Mouse (Mus musculus) Patski (cell line): ENCODE results near the gene Bzw2. TPM values are rescaled to one million over a fixed set of nuclear protein-coding genes. Genes with fewer than 3 reads are reported as not detected.

ENCODE experiments used
- ATAC-seq: fragments of 100-300 bp; one replicate; pipeline ENCODE4 v1.8.0; 2021
- CTCF ChIA-PET: fragments of 350-600 bp; sonication (Branson Sonifier 250); formaldehyde crosslinking; loops from one replicate; lab custom pipeline; 2022; ENCODE audit warnings: inconsistent platforms; lab: Charles Lee
- POLR2A ChIA-PET: fragments of 350-600 bp; sonication (Branson Sonifier 250); formaldehyde crosslinking; loops from one replicate; lab custom pipeline; 2022; ENCODE audit warnings: antibody characterized with exemption, inconsistent platforms; lab: Charles Lee
- DNase-seq: peaks from one replicate; pipeline ENCODE4 v3.0.0-alpha.2; 2011; ENCODE audit warnings: low read depth, low spot score
- H3K27me3 ChIP-seq: fragments of 371-371 bp; one replicate; pipeline ENCODE4 v1.5.1; 2021
- CTCF ChIP-seq: fragments of 100-300 bp; IDR thresholded peaks from one replicate; pipeline ENCODE4 v1.5.1; 2021
- in situ Hi-C: fragments of 300-500 bp; cut with MboI; formaldehyde crosslinking; loops from 3 replicates; pipeline ENCODE4 v1.11.1; 2018; ENCODE audit warnings: low pct_unique_long_range_greater_than_20kb, mixed read lengths
- polyA plus RNA-seq: library from polyadenylated mRNA; unstranded; gene quantifications from one replicate; pipeline ENCODE4 v1.2.3, GENCODE M21; 2021

The Bzw2 gene
- polyA plus RNA-seq, 1 experiment from 2014 or later: 52.3 TPM

DNA sequence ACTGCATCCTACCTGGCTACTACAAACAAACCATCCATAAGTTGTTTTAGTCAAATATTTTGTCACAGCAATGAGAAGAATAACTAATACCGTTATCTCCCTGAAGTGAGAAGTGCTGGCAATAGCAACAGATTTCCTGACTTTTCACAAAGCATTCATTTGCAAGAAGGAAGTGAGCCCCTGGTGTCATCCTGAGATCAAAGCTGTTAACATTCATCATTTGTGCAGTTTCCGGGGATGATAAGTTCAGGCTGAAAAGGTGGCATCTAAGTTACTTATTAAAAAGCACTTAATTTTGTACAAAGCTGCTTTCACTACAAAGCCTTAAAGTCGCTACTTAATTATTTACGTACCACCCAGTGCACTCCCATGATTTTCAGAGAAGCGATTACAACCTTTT, 85.0 kb downstream of the Bzw2 start:
- no peak for DNase-seq
- in situ Hi-C loops: no loop called here
- POLR2A ChIA-PET: no interaction called here
- no peak for TF ChIP-seq CTCF
- ATAC-seq: no peak
- H3K27me3 ChIP-seq: no peaks in the 10 kb centered on the region
- CTCF ChIA-PET: interaction anchor here (1.1 kb wide), 1 partner anchor 15 kb away, joined by 3 read pairs; no protein-coding TSS in a partner anchor

DNA sequence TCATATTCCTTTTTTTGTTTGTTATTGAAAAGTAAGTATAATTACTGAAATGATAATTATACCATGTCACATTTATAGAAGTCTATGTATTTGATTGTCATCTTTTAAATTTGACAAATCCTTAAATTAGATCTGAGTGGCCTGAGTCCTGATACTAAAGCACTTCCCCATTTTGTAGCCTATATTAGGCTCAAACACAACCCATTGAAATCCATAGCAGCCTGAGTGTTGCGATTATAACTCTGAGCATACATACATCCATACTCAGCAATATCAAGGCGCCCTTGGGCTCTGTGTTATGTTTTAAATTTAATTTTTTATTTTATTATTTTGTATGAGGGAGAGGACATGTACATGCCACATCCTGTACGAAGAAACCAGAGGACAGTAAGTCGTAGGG, 87.6 kb downstream of the Bzw2 start:
- ATAC-seq (no peak), DNase-seq (no peak)
- CTCF ChIA-PET: no interaction called here
- no peak for TF ChIP-seq CTCF
- in situ Hi-C loops: no loop called here
- POLR2A ChIA-PET: no interaction called here
- no peaks in the 10 kb centered on the region for H3K27me3 ChIP-seq

DNA sequence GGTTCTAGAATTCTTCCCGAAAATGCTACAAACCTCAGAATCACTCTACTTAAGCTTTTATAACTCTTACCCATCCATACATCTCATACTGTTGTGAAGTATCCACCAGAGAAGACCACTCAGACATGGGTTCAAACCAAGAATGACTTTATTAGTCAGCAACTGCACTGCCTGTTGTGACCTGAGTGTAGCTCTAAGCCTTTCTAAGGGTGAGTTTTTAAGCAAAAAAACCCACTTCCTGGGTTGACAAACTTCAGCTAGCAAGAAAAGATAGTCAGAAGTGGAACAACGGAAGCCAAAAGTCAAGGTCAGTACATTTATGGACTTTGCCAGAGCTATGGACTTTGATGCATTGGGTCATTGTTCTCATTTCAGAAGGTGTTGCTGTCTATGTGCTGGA, 90.3 kb downstream of the Bzw2 start:
- in situ Hi-C loops: no loop called here
- POLR2A ChIA-PET: no interaction called here
- H3K27me3 ChIP-seq: no peaks in the 10 kb centered on the region
- ATAC-seq (no peak), DNase-seq (no peak)
- TF ChIP-seq CTCF: no peak
- CTCF ChIA-PET: no interaction called here

DNA sequence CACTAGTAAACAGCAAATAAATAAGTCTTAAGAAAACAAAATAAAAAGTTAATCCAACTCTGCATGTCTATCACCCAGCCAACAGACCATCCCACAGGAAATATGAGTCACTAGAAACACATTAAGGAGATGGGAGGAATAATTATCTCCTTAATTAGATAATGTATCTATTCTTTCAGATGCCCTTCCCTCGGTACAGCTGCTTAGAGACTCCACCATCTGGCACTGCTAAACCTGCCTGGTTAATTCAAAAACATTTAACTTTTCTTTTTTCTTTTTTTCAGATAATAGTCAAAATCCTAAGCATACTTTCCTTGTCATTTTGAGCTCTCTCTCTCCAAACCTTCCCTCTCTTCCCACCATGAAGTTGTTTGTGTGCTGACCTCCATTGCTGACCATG, 92.0 kb downstream of the Bzw2 start:
- ATAC-seq: no peak
- DNase-seq: no peak
- no peaks in the 10 kb centered on the region for H3K27me3 ChIP-seq
- ChIA-PET CTCF (no interaction called here), POLR2A (no interaction called here)
- in situ Hi-C loops: no loop called here
- no peak for TF ChIP-seq CTCF

DNA sequence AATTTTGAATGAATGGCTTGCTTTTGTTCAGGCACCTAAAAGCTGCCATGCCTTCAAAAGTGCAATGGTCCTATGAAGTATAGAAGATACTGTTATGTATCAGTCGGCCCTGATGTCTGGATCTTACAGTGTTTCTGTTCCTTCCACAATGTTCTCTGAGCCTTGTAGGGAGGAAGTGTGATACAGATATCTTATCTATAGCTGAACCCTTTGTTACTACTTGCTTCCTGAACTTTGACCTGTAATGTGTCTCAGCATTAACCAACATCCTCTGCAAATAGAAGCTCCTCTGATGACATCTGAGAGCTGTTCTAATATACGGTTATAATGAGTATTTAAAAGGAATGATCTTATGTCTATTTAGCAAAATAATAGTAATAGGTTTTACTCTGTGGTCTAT, 100.2 kb downstream of the Bzw2 start:
- no peak for ATAC-seq
- no peak for DNase-seq
- ChIA-PET CTCF (interaction anchor here (0.7 kb wide), 1 partner anchor 16 kb away, joined by 3 read pairs; no protein-coding TSS in a partner anchor), POLR2A (interaction anchor here (0.6 kb wide), 1 partner anchor 108 kb away, joined by 3 read pairs; no protein-coding TSS in a partner anchor)
- in situ Hi-C loops: no loop called here
- no peak for TF ChIP-seq CTCF
- H3K27me3 ChIP-seq: no peaks in the 10 kb centered on the region

DNA sequence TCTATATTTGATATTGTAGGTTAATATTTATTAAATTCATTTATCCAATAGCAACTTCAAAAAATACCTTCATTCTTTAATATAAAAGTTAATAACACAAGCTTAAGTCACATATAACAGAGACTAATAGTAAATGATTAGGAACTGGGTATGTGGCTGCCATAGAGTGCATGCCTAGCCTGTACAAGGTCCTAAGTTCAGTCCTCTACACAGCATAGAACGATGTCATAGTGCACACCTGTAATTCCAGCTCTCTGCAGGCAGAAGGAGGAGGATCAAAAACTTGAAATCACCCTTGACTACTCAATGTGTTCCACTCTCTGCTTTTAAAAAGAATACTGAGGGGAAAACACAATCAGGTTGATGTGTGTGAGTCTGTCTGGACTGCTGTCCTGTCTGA, 107.6 kb downstream of the Bzw2 start:
- CTCF ChIA-PET: no interaction called here
- in situ Hi-C loops: no loop called here
- ATAC-seq (no peak), DNase-seq (no peak)
- no peak for TF ChIP-seq CTCF
- no peaks in the 10 kb centered on the region for H3K27me3 ChIP-seq
- POLR2A ChIA-PET: no interaction called here

DNA sequence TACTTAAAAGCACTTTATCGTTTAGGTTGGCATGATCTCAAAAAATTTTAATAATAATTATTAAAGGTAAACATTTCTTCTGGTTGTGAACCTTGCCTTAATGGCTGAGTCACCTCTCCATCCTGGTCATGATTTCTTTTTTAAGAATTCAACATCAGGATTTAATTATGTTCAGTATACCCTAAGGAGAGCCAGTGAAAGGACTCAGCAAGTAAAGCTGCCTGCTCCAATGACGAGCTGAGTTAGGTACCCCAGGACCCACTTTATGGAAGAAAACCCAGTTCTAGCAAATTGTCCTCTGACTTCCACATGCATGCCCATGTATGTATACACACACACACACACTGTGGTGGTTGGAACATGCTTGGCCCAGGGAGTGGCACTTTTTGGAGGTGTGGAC, 110.3 kb downstream of the Bzw2 start:
- POLR2A ChIA-PET: no interaction called here
- no peak for ATAC-seq

DNA sequence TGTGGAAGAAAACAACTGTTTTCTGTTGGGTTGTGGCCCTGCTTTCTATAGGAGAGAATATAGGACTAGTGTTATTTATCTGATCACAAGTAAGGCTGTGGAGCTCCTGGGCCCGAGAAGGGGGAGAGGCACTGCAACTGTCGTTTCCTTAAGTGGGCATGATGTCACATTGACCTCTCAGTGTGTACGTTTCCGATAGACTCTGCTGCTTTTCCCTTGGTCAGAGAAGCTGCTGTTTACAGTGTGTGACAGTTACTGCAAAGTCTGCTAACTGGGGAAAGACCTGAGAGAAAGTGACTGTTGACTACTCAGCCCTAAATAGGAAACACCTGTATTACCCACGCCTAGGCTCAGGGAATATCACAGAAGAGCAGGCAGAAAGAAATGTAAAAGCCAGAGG, 111.7 kb downstream of the Bzw2 start:
- in situ Hi-C loops: no loop called here
- ATAC-seq (no peak), DNase-seq (no peak)
- TF ChIP-seq CTCF: no peak
- ChIA-PET POLR2A (no interaction called here), CTCF (no interaction called here)
- H3K27me3 ChIP-seq: peaks cover 19% of the 10 kb centered on the region

More for the DNA sequence above, 110.3 kb downstream of the Bzw2 start:
- DNase-seq: no peak
- CTCF ChIA-PET: interaction anchor here (0.8 kb wide), 1 partner anchor 9 kb away, joined by 3 read pairs; no protein-coding TSS in a partner anchor
- TF ChIP-seq CTCF: no peak
- in situ Hi-C loops: no loop called here
- H3K27me3 ChIP-seq: peaks cover 12% of the 10 kb centered on the region

DNA sequence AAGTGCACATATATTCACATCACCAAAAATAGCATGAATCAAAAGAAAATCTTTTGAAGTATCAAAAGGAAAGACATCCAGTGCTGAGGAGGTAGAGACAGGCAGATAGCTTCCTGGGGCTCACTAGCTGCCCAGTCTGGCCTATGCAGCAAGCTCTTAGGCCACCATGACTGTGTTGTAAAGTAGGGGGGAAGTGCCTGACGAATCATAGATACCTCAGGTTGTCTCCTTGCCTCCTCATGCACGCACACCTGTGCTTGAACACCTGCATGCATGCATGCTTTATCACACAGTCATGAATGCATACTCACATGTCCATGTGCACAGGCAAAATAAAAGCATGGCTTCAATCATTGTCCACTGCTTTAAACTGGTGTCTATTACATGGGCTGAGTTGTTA, 113.2 kb downstream of the Bzw2 start:
- ATAC-seq: no peak
- peaks cover 19% of the 10 kb centered on the region for H3K27me3 ChIP-seq
- ChIA-PET POLR2A (no interaction called here), CTCF (no interaction called here)
- DNase-seq: no peak
- TF ChIP-seq CTCF: no peak
- in situ Hi-C loops: no loop called here

DNA sequence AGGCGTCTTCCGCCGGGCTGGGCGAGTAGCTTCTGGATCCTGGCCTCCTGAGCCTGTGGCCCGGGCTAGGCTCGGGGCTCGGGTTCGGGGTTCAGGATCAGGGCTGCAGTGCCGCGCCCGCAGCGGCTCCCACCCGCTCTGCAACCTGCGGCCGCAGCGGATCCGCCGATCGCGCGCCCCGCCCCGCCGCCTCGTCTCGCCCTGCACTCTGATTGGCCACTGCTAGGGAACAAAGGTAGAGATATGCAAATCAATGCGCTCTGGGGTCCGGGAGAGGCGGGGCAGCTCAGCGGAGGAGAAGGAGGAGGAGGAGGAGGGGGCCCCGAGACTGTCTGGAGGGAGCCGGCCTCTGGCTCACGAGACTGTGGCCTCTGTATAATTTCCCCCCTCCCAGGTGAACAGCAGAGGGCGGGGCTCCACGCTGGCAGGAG, 115.5 kb downstream of the Bzw2 start, which contains the start of gene Tspan13:
Gene Tspan13 (minus strand): TSS at position 153 of the 431 bp plus-strand sequence.
- ChIA-PET CTCF (interaction anchor here (0.7 kb wide), 1 partner anchor 13 kb away, joined by 3 read pairs; no protein-coding TSS in a partner anchor), POLR2A (no interaction called here)
- in situ Hi-C loops: no loop called here
- ATAC-seq (peak; percentile 98), DNase-seq (no peak)
- TF ChIP-seq CTCF: no peak
- peaks cover 19% of the 10 kb centered on the region for H3K27me3 ChIP-seq

Other genes with a start within 250 kb of the Bzw2 start
- gene Agr3, start 232.5 kb downstream of the Bzw2 start, polyA plus RNA-seq: not detected
- 0.09 TPM for gene Agr2, start 165.2 kb downstream of the Bzw2 start, polyA plus RNA-seq
- gene Tspan13, start 115.6 kb downstream of the Bzw2 start, polyA plus RNA-seq: 12.6 TPM
- gene Ankmy2, start 966 bp downstream of the Bzw2 start, polyA plus RNA-seq: 35.1 TPM
- not detected for gene Lrrc72, start 95.3 kb upstream of the Bzw2 start, polyA plus RNA-seq
- gene Sostdc1, start 156.1 kb upstream of the Bzw2 start, polyA plus RNA-seq: 0.18 TPM
- 0.33 TPM for gene Ispd, start 223.4 kb upstream of the Bzw2 start, polyA plus RNA-seq
- gene D630036H23Rik, start 224.1 kb upstream of the Bzw2 start, polyA plus RNA-seq: not detected